Mouse (Mus musculus) lung, postnatal 0 days (tissue): ENCODE measurements around the gene Letmd1.

Experiments
- CTCF ChIP-seq: IDR thresholded peaks from 2 replicates; pipeline ENCODE4 v1.5.1; 2016; ENCODE audit warnings: antibody characterized with exemption, mild to moderate bottlenecking
- EP300 ChIP-seq: IDR thresholded peaks from 2 replicates; pipeline ENCODE4 v1.6.1; 2016; ENCODE audit warnings: antibody characterized with exemption, mild to moderate bottlenecking, control low read depth

GRCm38 (mm10) chr15:100446887-100447286 is 21.9 kb upstream of the Letmd1 start:
- TF ChIP-seq CTCF (no peak), EP300 (no peak)
